Mouse (Mus musculus) embryonic facial prominence, embryonic 10.5 days (tissue): ENCODE data around the gene Gnpat. TPM values are rescaled to one million over a fixed set of nuclear protein-coding genes. Genes with fewer than 3 reads are reported as not detected.

Experiments
- DNase-seq: peaks from one replicate; pipeline ENCODE4 v3.0.0-alpha.2; 2017; ENCODE audit warnings: low spot score
- H3K27ac ChIP-seq: fragments of 300-500 bp; sonication (generic); replicated peaks from 2 replicates; pipeline ENCODE4 v1.5.1; 2016; ENCODE audit warnings: mild to moderate bottlenecking
- H3K27me3 ChIP-seq: fragments of 300-500 bp; sonication (generic); replicated peaks from 2 replicates; pipeline ENCODE4 v1.6.1; 2016; ENCODE audit warnings: low read depth, mild to moderate bottlenecking; ENCODE audit not compliant: poor library complexity, severe bottlenecking
- H3K36me3 ChIP-seq: fragments of 300-500 bp; sonication (generic); replicated peaks from 2 replicates; pipeline ENCODE4 v1.6.1; 2016; ENCODE audit warnings: mild to moderate bottlenecking, moderate library complexity
- H3K4me1 ChIP-seq: fragments of 300-500 bp; sonication (generic); 2 replicates; pipeline ENCODE4 v1.6.1; 2016
- H3K4me3 ChIP-seq: fragments of 300-500 bp; sonication (generic); 2 replicates; pipeline ENCODE4 v1.5.1; 2016; ENCODE audit warnings: mild to moderate bottlenecking, moderate library complexity
- H3K9me3 ChIP-seq: fragments of 300-500 bp; sonication (generic); 2 replicates; pipeline ENCODE4 v1.6.1; 2016; ENCODE audit warnings: mild to moderate bottlenecking
- WGBS: fragments of 180-500 bp; shearing (Covaris S2); methylation state at CpG from one replicate; pipeline ENCODE4 v1.1.7; 2016; 5-methylcytosine and 5-hydroxymethylcytosine counted together
- polyA plus RNA-seq: library from polyadenylated mRNA; unstranded; fragments of >200 nt; fragmentation: Nextera tagmentation; extraction: Ambion mirVana; gene quantifications from 2 replicates; pipeline ENCODE4 v1.2.1, GENCODE M21; 2016

Gene Gnpat
- polyA plus RNA-seq, 1 experiment from 2014 or later = 138 TPM

DNA sequence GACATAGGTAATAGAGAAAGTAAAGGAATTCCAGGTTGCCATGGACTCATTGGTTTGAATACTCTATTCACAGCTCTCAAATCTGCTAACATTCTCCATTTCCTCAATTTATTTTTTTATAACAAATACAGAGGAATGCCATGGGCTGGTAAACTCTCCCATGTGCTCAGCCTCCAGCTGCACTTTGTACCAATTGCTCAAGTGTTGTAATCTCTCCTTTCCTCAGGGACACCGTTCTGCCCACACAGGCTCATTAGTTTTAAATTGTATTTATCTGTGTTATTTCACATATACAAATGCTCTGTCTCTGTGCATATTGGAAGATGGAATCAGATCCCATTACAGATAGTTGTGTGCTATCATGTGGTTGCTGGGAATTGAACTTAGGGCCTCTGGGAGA is 9.3 kb upstream of the Gnpat start:
- no peak for DNase-seq
- Histone ChIP-seq H3K4me3 (no peak overlapping the region), H3K27ac (no peak overlapping the region), H3K9me3 (peaks cover 24% of the 10 kb centered on the region), H3K36me3 (peaks cover 63% of the 10 kb centered on the region), H3K27me3 (no peaks in the 10 kb centered on the region), H3K4me1 (no peaks in the 10 kb centered on the region)
- 92% methylated on average over 1 of the region's 1 CpGs for WGBS

DNA sequence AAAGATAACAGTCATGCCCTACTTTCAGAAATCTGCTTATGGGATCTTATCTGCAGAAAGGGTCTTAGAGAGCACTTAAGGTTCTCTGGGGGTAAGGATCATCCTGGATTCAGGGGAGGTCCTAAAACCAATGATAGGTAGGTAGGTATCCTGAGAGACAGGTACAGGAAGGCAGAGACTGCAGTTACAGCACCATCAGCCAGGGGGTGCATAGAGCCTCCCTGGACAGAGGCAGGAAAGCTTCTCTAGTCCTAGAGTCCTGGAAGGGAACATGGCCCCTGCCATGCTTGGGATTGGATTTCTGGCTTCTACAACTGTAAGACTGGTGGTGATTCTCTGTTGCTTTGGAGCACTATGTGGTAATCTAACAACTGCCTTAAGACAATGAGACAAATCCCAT is 3.4 kb upstream of the Gnpat start:
- Histone ChIP-seq H3K36me3 (peaks cover 70% of the 10 kb centered on the region), H3K9me3 (peaks cover 11% of the 10 kb centered on the region; the same call in 1 of the 2 replicates), H3K4me1 (peaks cover 17% of the 10 kb centered on the region), H3K4me3 (no peak overlapping the region), H3K27ac (no peak overlapping the region), H3K27me3 (no peaks in the 10 kb centered on the region)
- no peak for DNase-seq

DNA sequence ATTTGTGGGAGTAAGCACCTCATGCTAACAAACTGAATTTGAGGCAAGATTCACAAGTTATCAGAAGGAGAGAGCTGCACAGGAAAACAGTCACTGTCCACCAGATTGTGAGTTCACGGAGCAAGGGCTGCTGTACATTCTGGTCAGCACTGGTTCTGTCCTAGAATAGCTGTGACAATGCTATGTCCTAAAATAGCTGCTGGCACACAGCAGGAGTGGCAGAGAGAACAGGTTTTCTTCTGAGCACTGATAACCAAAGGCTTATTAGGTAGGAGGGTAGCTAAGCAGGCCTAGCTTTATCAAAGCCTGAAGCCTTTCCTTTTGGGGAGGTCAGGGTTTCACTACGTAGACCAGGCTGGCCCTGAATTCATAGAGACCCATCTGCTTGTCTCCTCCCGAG is 2.6 kb upstream of the Gnpat start:
- H3K9me3 ChIP-seq = peaks cover 10% of the 10 kb centered on the region; the same call in 1 of the 2 replicates
- H3K27ac ChIP-seq = no peak overlapping the region
- no peak for DNase-seq
- H3K4me3 ChIP-seq = no peak overlapping the region
- H3K36me3 ChIP-seq = peaks cover 64% of the 10 kb centered on the region
- no peaks in the 10 kb centered on the region for H3K27me3 ChIP-seq
- peaks cover 17% of the 10 kb centered on the region for H3K4me1 ChIP-seq
- 95% methylated on average over 3 of the region's 3 CpGs for WGBS

DNA sequence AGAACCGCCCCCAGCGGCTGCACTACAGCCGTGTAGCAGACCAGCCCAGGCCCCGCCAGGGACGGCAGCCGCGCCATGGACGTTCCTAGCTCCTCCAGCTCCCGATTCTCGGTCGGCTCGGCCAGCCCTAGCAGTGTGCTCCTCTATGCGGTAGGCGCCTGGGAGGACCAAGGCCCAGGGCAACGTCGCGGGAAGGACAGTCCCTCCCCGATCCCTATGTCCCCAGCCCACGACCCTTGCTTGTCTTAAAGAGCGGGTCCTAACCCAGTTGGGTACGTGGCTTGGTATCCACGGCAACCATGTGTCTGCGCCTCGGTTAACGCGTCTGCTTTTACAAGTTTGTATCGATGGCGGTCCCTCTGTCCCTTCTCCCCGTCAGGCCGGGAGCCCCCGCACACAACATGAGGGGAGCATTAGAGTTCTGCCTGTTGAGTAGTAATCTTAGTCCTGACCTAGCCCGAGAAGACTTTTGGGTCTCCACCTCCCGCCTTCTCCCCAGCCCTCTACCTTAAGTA is 387 bp downstream of the Gnpat start:
- Histone ChIP-seq H3K4me1 (peaks cover 17% of the 10 kb centered on the region), H3K27me3 (no peaks in the 10 kb centered on the region), H3K36me3 (peaks cover 52% of the 10 kb centered on the region), H3K4me3 (peak overlapping the region; percentile 91), H3K9me3 (no peaks in the 10 kb centered on the region), H3K27ac (peak overlapping the region; percentile 98)
- no peak for DNase-seq
- under 1% methylated on average over 33 of the region's 33 CpGs for WGBS

DNA sequence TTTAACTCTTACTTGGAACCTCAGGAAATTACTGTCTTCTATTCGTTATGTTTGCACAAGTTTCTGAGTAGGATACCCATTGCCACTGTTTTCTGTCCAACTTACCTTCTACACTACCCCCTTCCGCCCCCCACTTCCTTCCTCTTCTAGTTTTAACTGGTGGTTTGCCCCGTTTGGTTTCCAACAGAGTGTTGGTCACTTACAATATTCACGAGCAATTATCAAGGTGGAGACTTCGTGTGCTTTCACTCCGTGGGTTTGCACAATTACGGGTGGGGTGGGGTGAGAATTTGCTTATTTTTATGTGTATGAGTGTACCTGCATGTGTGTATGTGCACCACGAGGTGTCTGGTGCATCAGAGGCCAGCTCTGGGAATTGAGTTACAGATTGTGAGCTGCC is 896 bp downstream of the Gnpat start:
- H3K36me3 ChIP-seq = peaks cover 51% of the 10 kb centered on the region
- H3K4me1 ChIP-seq = peaks cover 17% of the 10 kb centered on the region
- DNase-seq = peak; percentile 19
- H3K27me3 ChIP-seq = no peaks in the 10 kb centered on the region
- no peaks in the 10 kb centered on the region for H3K9me3 ChIP-seq
- 20% methylated on average over 8 of the region's 8 CpGs for WGBS
- peak overlapping the region; percentile 98 for H3K27ac ChIP-seq
- peak overlapping the region; percentile 91 for H3K4me3 ChIP-seq

DNA sequence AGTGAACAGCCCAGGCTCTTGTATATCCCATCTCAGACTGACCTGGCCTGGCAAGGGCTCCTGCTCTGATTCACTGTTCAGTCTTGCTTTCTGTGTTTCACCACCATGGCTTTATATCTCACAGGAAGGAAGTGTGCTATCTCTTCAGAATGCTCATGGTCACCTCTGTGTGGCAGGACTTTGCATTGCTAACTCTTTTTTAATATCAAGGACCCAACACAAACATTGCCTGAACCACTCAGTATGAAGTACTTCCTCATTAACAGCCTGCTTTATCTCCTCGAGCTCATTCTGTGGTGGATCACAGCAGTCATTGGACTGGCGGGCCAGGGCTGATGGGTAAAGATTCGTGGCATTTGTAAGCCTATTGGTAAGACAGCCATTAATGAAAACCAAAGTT is 3.8 kb downstream of the Gnpat start:
- Histone ChIP-seq H3K4me3 (no peak overlapping the region), H3K27ac (no peak overlapping the region), H3K9me3 (no peaks in the 10 kb centered on the region), H3K36me3 (peaks cover 40% of the 10 kb centered on the region), H3K27me3 (no peaks in the 10 kb centered on the region), H3K4me1 (peaks cover 13% of the 10 kb centered on the region)
- DNase-seq = no peak
- WGBS = 88% methylated on average over 3 of the region's 3 CpGs

DNA sequence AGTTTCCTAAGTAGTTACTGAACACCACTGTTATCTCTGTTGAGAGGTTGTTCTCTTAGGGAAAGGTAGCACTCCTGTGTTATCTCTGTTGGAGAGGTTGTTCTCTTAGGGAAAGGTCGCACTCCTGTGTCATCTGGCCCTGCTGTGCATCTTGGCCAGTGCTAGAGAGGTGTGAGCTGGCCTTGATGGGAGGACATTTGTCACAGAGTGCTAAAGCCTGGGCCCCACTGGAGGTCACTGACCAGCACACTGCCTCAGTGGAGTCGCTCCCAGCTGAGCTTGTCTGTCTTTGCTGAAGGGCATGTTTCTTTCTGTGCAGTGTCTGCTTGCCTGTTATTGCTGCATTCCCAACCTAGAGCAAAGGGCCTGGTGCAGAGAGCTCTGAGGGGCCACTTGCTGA is 4.3 kb downstream of the Gnpat start:
- no peaks in the 10 kb centered on the region for H3K9me3 ChIP-seq
- H3K27me3 ChIP-seq = no peaks in the 10 kb centered on the region
- 83% methylated on average over 2 of the region's 2 CpGs for WGBS
- peaks cover 8% of the 10 kb centered on the region for H3K4me1 ChIP-seq
- no peak for DNase-seq
- peaks cover 44% of the 10 kb centered on the region for H3K36me3 ChIP-seq
- no peak overlapping the region for H3K4me3 ChIP-seq
- H3K27ac ChIP-seq = no peak overlapping the region

DNA sequence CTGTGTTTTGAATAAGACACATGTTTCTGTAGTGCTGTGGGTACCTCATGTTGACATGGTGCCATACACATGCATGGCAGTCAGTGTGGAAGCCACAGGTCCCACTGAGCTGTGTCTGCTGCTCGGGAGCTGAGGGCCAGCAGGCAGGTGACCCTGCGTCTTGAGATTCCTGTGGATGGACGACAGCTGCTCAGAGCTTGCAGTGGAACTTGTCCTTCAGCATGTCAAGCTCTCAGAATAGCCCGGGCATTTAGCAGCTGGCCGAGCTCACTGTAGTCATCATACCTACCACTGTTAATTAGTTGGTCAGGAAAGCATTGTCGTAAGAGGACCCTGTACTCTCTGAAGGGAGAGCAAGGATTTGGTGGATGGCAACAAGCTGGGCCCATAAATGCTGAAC is 6.9 kb downstream of the Gnpat start:
- no peaks in the 10 kb centered on the region for H3K27me3 ChIP-seq
- H3K27ac ChIP-seq = no peak overlapping the region
- no peak overlapping the region for H3K4me3 ChIP-seq
- no peaks in the 10 kb centered on the region for H3K9me3 ChIP-seq
- H3K36me3 ChIP-seq = peaks cover 70% of the 10 kb centered on the region
- no peak for DNase-seq
- H3K4me1 ChIP-seq = no peaks in the 10 kb centered on the region
- WGBS = 90% methylated on average over 6 of the region's 6 CpGs

DNA sequence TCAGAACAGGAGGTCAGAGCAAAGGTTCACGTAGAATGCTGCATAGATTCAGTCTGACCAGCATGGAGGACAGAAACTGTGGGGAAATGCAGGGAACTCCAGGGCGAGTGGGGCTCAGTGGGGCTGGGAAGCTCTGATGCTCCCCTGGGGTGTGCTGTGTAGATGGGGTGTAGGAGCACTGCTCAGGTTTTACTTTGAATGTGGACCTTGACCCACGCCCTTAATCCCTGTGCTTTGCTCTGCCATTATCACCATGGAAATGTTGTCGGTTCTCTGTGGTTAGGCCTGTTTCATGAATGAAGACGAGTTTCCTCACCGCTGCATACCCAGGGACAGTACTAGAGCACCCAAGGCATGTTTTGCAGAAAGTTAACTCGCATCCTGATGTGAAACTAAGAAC is 8.6 kb downstream of the Gnpat start:
- H3K27ac ChIP-seq = no peak overlapping the region
- H3K9me3 ChIP-seq = no peaks in the 10 kb centered on the region
- WGBS = 93% methylated on average over 7 of the region's 7 CpGs
- H3K27me3 ChIP-seq = no peaks in the 10 kb centered on the region
- H3K36me3 ChIP-seq = peaks cover 77% of the 10 kb centered on the region
- DNase-seq = no peak
- H3K4me1 ChIP-seq = no peaks in the 10 kb centered on the region
- H3K4me3 ChIP-seq = no peak overlapping the region

DNA sequence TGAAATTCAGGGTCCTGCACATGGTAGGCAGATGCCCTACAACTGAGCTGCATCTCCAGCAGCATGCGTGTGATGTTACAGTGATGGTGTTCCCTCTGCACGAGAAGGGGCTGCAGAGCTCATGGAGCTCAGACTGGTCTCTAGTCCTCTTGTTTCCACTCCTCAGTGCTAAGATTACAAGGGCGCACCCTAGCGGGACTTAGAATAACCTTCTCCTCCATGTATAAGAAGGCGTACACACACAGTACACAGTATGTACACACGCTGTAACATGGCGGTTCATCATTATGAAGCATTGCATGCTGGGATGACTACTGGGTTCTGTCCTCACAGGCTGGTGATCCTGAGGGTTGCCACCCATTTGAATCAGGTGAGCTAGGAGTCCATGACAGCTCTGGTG is 9.2 kb downstream of the Gnpat start:
- peaks cover 78% of the 10 kb centered on the region for H3K36me3 ChIP-seq

DNA sequence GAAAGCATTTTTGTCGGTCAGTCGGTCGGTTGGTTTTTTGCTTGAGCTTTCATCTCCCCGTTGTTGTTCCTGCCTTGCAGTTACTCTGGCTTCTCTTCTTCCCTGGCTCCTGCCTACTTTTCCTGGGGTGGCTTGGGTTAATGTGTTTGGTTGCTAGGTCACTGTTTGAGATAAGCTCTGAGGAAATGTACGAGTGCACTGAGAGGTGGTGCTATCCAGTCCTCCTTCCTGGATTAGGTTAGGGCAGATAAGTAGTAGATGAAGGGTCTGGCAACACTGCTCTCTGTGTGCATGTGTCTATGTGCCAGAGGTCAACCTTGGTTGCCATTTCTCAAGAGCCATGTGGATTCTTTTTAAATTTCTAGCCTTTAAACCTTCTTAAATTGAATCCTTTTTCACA is 9.9 kb downstream of the Gnpat start:
- no peak overlapping the region for H3K4me3 ChIP-seq
- 92% methylated on average over 5 of the region's 5 CpGs for WGBS
- H3K27me3 ChIP-seq = no peaks in the 10 kb centered on the region
- H3K27ac ChIP-seq = no peak overlapping the region
- H3K4me1 ChIP-seq = no peaks in the 10 kb centered on the region
- no peak for DNase-seq
- H3K36me3 ChIP-seq = peaks cover 81% of the 10 kb centered on the region
- H3K9me3 ChIP-seq = no peaks in the 10 kb centered on the region

More for the DNA sequence above, 9.2 kb downstream of the Gnpat start:
- H3K27ac ChIP-seq = no peak overlapping the region
- no peak for DNase-seq
- 94% methylated on average over 7 of the region's 7 CpGs for WGBS
- H3K4me3 ChIP-seq = no peak overlapping the region
- no peaks in the 10 kb centered on the region for H3K9me3 ChIP-seq
- H3K4me1 ChIP-seq = no peaks in the 10 kb centered on the region
- no peaks in the 10 kb centered on the region for H3K27me3 ChIP-seq

DNA sequence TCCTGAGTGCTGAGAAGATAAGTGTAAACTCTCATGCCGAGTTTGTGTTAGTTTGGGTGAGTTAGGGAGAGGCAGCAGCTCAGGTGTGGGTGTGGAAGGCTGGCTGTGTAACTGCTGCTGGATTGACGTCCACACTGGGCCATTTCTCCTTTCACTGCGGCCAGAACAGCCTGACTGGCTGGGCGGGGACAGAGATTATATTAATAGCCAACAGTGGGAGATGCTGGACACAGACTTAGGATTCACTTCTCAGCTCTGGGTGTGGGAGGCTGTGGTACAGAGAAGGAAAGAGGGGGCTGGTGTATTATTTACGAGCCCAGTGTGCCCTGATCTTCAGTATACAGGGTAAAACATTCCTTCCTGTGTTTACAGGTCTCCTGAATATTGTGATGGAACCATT is 15.3 kb downstream of the Gnpat start:
- H3K4me3 ChIP-seq = no peak overlapping the region
- no peak for DNase-seq
- H3K27ac ChIP-seq = no peak overlapping the region
- no peaks in the 10 kb centered on the region for H3K4me1 ChIP-seq
- H3K27me3 ChIP-seq = no peaks in the 10 kb centered on the region
- 90% methylated on average over 5 of the region's 5 CpGs for WGBS
- peaks cover 100% of the 10 kb centered on the region for H3K36me3 ChIP-seq
- no peaks in the 10 kb centered on the region for H3K9me3 ChIP-seq

DNA sequence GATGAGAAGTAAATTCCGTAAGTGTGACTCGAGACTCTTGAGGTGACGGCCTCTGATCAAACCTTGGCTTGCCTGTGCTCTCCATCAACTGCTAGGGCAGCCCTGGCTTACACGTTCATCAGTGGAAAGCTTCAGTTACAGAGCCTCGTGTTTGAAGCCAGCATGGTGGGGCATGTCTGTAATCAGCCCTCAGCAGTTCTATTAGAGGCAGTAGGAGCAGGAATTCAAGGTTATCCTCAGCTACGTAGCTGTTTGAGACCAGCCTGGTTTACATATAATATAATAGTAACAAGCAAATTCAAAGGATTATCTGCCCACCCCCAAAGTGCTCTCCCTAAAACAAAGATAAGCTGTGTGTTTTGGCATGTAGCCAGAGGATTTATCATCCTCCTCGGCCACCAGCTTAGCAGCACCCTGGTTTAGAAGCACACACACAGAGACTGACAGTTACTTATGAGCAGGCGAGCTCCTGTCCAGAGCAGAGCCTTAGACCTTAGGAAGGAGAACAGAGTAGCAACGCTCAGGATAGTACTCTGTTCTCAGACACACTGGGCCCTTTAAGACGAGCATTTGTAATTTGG is 16.2 kb downstream of the Gnpat start:
- DNase-seq = no peak
- H3K9me3 ChIP-seq = no peaks in the 10 kb centered on the region
- 90% methylated on average over 10 of the region's 10 CpGs for WGBS
- peaks cover 100% of the 10 kb centered on the region for H3K36me3 ChIP-seq
- H3K4me1 ChIP-seq = no peaks in the 10 kb centered on the region
- H3K27ac ChIP-seq = no peak overlapping the region
- no peaks in the 10 kb centered on the region for H3K27me3 ChIP-seq
- H3K4me3 ChIP-seq = no peak overlapping the region
